Mouse (Mus musculus): ENCODE measurements at regions not wholly inside any gene's neighbourhood (a gene's known extent, or its start where the extent isn't known, plus 50 kb on each side); places are given as distances from the start of the nearest gene placed in this dataset.
A peak's percentile ranks its signal among the peaks of the same experiment; 100 is the strongest.

GRCm38 (mm10) chr10:42131798-42132197 lies 113.6 kb upstream of the Armc2 start:
- Histone ChIP-seq H3K27me3 (no peaks in the 10 kb centered on the region), H3K27ac (no peak overlapping the region), H3K36me3 (no peaks in the 10 kb centered on the region), H3K4me2 (no peak overlapping the region), H3K9ac (no peak overlapping the region), H3K4me3 (no peak overlapping the region), H3K4me1 (replicated peaks) (no peaks in the 10 kb centered on the region), H3K9me3 (replicated peaks) (no peaks in the 10 kb centered on the region)
- ATAC-seq (replicated peaks; ENCODE audit: insufficient number of reproducible peaks, insufficient read depth, low FRiP score, low read depth): no peak
- WGBS: 87% methylated on average over 6 of the region's 6 CpGs

- Histone ChIP-seq H3K27me3 (no peaks in the 10 kb centered on the region), H3K4me2 (no peak overlapping the region), H3K4me3 (no peak overlapping the region), H3K9ac (no peak overlapping the region), H3K27ac (no peak overlapping the region), H3K4me1 (replicated peaks) (no peaks in the 10 kb centered on the region), H3K36me3 (no peaks in the 10 kb centered on the region), H3K9me3 (replicated peaks) (no peaks in the 10 kb centered on the region)
- ATAC-seq (replicated peaks; ENCODE audit: insufficient number of reproducible peaks, insufficient read depth, low FRiP score, low read depth): no peak
- 48% methylated on average over 2 of the region's 2 CpGs for WGBS
These were observed 113.1 kb upstream of the Armc2 start for GRCm38 (mm10) chr10:42131298-42131697.

GRCm38 (mm10) chr10:42127865-42128419 lies 109.7 kb upstream of the Armc2 start:
- Histone ChIP-seq H3K4me3 (no peak overlapping the region), H3K4me2 (no peak overlapping the region), H3K36me3 (no peaks in the 10 kb centered on the region), H3K27ac (no peak overlapping the region), H3K27me3 (no peaks in the 10 kb centered on the region), H3K4me1 (replicated peaks) (peaks cover 6% of the 10 kb centered on the region), H3K9ac (no peak overlapping the region), H3K9me3 (replicated peaks) (no peaks in the 10 kb centered on the region)
- no peak for ATAC-seq (replicated peaks; ENCODE audit: insufficient number of reproducible peaks, insufficient read depth, low FRiP score, low read depth)
- 76% methylated on average over 14 of the region's 14 CpGs for WGBS

GRCm38 (mm10) chr10:42126816-42127215 lies 108.6 kb upstream of the Armc2 start:
- ATAC-seq (replicated peaks; ENCODE audit: insufficient number of reproducible peaks, insufficient read depth, low FRiP score, low read depth): no peak
- Histone ChIP-seq H3K9ac (no peak overlapping the region), H3K4me3 (no peak overlapping the region), H3K9me3 (replicated peaks) (no peaks in the 10 kb centered on the region), H3K4me1 (replicated peaks) (peaks cover 10% of the 10 kb centered on the region), H3K36me3 (no peaks in the 10 kb centered on the region), H3K4me2 (no peak overlapping the region), H3K27ac (no peak overlapping the region), H3K27me3 (no peaks in the 10 kb centered on the region)
- 83% methylated on average over 1 of the region's 1 CpGs for WGBS

- WGBS: 43% methylated on average over 7 of the region's 7 CpGs
- Histone ChIP-seq H3K27ac (peak overlapping the region; percentile 39), H3K9me3 (replicated peaks) (no peaks in the 10 kb centered on the region), H3K27me3 (no peaks in the 10 kb centered on the region), H3K4me3 (no peak overlapping the region), H3K9ac (no peak overlapping the region), H3K36me3 (no peaks in the 10 kb centered on the region), H3K4me1 (replicated peaks) (peaks cover 10% of the 10 kb centered on the region), H3K4me2 (peak overlapping the region; percentile 3; the same call in 1 of the 2 replicates)
- no peak for ATAC-seq (replicated peaks; ENCODE audit: insufficient number of reproducible peaks, insufficient read depth, low FRiP score, low read depth)
These were observed 104.8 kb upstream of the Armc2 start for GRCm38 (mm10) chr10:42122768-42123635.

- peaks cover 10% of the 10 kb centered on the region for H3K4me1 ChIP-seq (replicated peaks)
- no peak overlapping the region for H3K9ac ChIP-seq
- H3K4me3 ChIP-seq: no peak overlapping the region
- no peak for ATAC-seq (replicated peaks; ENCODE audit: insufficient number of reproducible peaks, insufficient read depth, low FRiP score, low read depth)
- 59% methylated on average over 4 of the region's 4 CpGs for WGBS
- no peaks in the 10 kb centered on the region for H3K36me3 ChIP-seq
- no peak overlapping the region for H3K27ac ChIP-seq
- no peak overlapping the region for H3K4me2 ChIP-seq
- H3K9me3 ChIP-seq (replicated peaks): no peaks in the 10 kb centered on the region
- no peaks in the 10 kb centered on the region for H3K27me3 ChIP-seq
These were observed 103.7 kb upstream of the Armc2 start for GRCm38 (mm10) chr10:42121984-42122383.

GRCm38 (mm10) chr10:42119326-42119725 lies 101.1 kb upstream of the Armc2 start:
- Histone ChIP-seq H3K9ac (no peak overlapping the region), H3K9me3 (replicated peaks) (no peaks in the 10 kb centered on the region), H3K4me1 (replicated peaks) (peaks cover 13% of the 10 kb centered on the region), H3K4me2 (no peak overlapping the region), H3K4me3 (no peak overlapping the region), H3K36me3 (no peaks in the 10 kb centered on the region), H3K27me3 (no peaks in the 10 kb centered on the region), H3K27ac (peak overlapping the region; percentile 1; the same call in 1 of the 2 replicates)
- 67% methylated on average over 12 of the region's 12 CpGs for WGBS
- no peak for ATAC-seq (replicated peaks; ENCODE audit: insufficient number of reproducible peaks, insufficient read depth, low FRiP score, low read depth)

GRCm38 (mm10) chr10:42118361-42119188 lies 100.3 kb upstream of the Armc2 start:
- Histone ChIP-seq H3K4me3 (no peak overlapping the region), H3K4me2 (no peak overlapping the region), H3K9ac (no peak overlapping the region), H3K9me3 (replicated peaks) (no peaks in the 10 kb centered on the region), H3K36me3 (no peaks in the 10 kb centered on the region), H3K27ac (no peak overlapping the region), H3K4me1 (replicated peaks) (peaks cover 11% of the 10 kb centered on the region), H3K27me3 (no peaks in the 10 kb centered on the region)
- no peak for ATAC-seq (replicated peaks; ENCODE audit: insufficient number of reproducible peaks, insufficient read depth, low FRiP score, low read depth)
- WGBS: 75% methylated on average over 13 of the region's 13 CpGs

- H3K27ac ChIP-seq: no peak overlapping the region
- no peaks in the 10 kb centered on the region for H3K27me3 ChIP-seq
- H3K4me1 ChIP-seq (replicated peaks): 0 out of 2 replicates have a peak, but pooled peaks cover 2% of the 10 kb centered on the region
- no peaks in the 10 kb centered on the region for H3K36me3 ChIP-seq
- WGBS: 91% methylated on average over 5 of the region's 5 CpGs
- H3K4me3 ChIP-seq: no peak overlapping the region
- ATAC-seq (replicated peaks; ENCODE audit: insufficient number of reproducible peaks, insufficient read depth, low FRiP score, low read depth): no peak
- H3K9me3 ChIP-seq (replicated peaks): no peaks in the 10 kb centered on the region
- H3K9ac ChIP-seq: no peak overlapping the region
- no peak overlapping the region for H3K4me2 ChIP-seq
These were observed 99.3 kb upstream of the Armc2 start for GRCm38 (mm10) chr10:42117523-42117922.

- no peak for ATAC-seq (replicated peaks; ENCODE audit: insufficient number of reproducible peaks, insufficient read depth, low FRiP score, low read depth)
- WGBS: 71% methylated on average over 4 of the region's 4 CpGs
- Histone ChIP-seq H3K9me3 (replicated peaks) (no peaks in the 10 kb centered on the region), H3K4me3 (no peak overlapping the region), H3K4me2 (no peak overlapping the region), H3K4me1 (replicated peaks) (0 out of 2 replicates have a peak, but pooled peaks cover 2% of the 10 kb centered on the region), H3K27ac (no peak overlapping the region), H3K36me3 (no peaks in the 10 kb centered on the region), H3K27me3 (no peaks in the 10 kb centered on the region), H3K9ac (no peak overlapping the region)
These were observed 97.7 kb upstream of the Armc2 start for GRCm38 (mm10) chr10:42115920-42116298.

GRCm38 (mm10) chr10:42115224-42115919 lies 97.1 kb upstream of the Armc2 start:
- H3K36me3 ChIP-seq: no peaks in the 10 kb centered on the region
- ATAC-seq (replicated peaks; ENCODE audit: insufficient number of reproducible peaks, insufficient read depth, low FRiP score, low read depth): no peak
- no peak overlapping the region for H3K4me2 ChIP-seq
- 0 out of 2 replicates have a peak, but pooled peaks cover 2% of the 10 kb centered on the region for H3K4me1 ChIP-seq (replicated peaks)
- 66% methylated on average over 4 of the region's 4 CpGs for WGBS
- no peak overlapping the region for H3K27ac ChIP-seq
- H3K4me3 ChIP-seq: no peak overlapping the region
- no peak overlapping the region for H3K9ac ChIP-seq
- H3K9me3 ChIP-seq (replicated peaks): no peaks in the 10 kb centered on the region
- no peaks in the 10 kb centered on the region for H3K27me3 ChIP-seq

Data from heart, embryonic 15.5 days (tissue).